Mouse (Mus musculus) bone marrow macrophage, adult 2 months (primary cell): ENCODE measurements around the gene Gdpd5.

Source experiments
- CTCF ChIP-seq: IDR thresholded peaks from 2 replicates; pipeline ENCODE4 v1.5.1; 2012; ENCODE audit warnings: low read depth, mild to moderate bottlenecking, low read length, moderate library complexity
- POLR2A ChIP-seq: IDR thresholded peaks from 2 replicates; pipeline ENCODE4 v1.6.1; 2012; ENCODE audit warnings: mild to moderate bottlenecking, low read depth, low read length, borderline replicate concordance

DNA sequence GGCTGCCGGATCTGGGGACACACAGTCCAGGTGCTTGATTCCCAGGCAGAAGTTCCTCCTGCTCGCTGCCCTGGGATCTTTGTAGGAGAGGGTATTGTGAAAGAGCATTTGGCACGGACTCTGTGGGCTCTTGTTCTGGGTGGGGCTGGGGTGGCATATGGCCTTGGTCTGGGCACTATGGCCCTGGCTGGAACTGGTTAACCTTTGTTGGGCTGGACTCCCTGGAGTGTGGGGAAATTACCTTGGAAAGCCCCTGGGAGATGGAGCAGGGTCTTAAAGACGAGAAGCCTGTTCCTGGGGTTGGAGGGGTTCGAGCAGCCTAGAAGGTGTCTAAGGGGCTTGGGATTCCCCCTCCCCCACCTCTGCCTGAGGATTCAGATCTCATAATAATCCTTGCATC is 2.0 kb downstream of the Gdpd5 start:
- no peak for TF ChIP-seq CTCF
- TF ChIP-seq POLR2A: no peak
